Mouse (Mus musculus) stomach, embryonic 15.5 days (tissue): ENCODE measurements at regions not wholly inside any gene's neighbourhood (a gene's known extent, or its start where the extent isn't known, plus 50 kb on each side); places are given as distances from the start of the nearest gene placed in this dataset.

Experiments
- ATAC-seq: fragments of 200-750 bp; cut with Nextera tagmentation; 2 replicates; pipeline ENCODE4 v1.8.0; 2017; ENCODE audit warnings: low read depth, moderate number of reproducible peaks, moderate TSS enrichment; ENCODE audit not compliant: insufficient read depth, low FRiP score
- H3K27ac ChIP-seq: fragments of 300-500 bp; sonication (generic); 2 replicates; pipeline ENCODE4 v1.5.1; 2015; ENCODE audit warnings: mild to moderate bottlenecking, inconsistent platforms
- H3K27me3 ChIP-seq: fragments of 300-500 bp; sonication (generic); replicated peaks from 2 replicates; pipeline ENCODE4 v1.6.1; 2015; ENCODE audit warnings: inconsistent platforms
- H3K36me3 ChIP-seq: fragments of 300-500 bp; sonication (generic); 2 replicates; pipeline ENCODE4 v1.6.1; 2015; ENCODE audit warnings: inconsistent platforms
- H3K4me1 ChIP-seq: fragments of 300-500 bp; sonication (generic); 2 replicates; pipeline ENCODE4 v1.6.1; 2015; ENCODE audit warnings: inconsistent platforms
- H3K4me2 ChIP-seq: fragments of 300-500 bp; sonication (generic); 2 replicates; pipeline ENCODE4 v1.6.1; 2015; ENCODE audit warnings: mild to moderate bottlenecking, inconsistent platforms
- H3K4me3 ChIP-seq: fragments of 300-500 bp; sonication (generic); replicated peaks from 2 replicates; pipeline ENCODE4 v1.5.1; 2015; ENCODE audit warnings: inconsistent platforms
- H3K9ac ChIP-seq: fragments of 300-500 bp; sonication (generic); 2 replicates; pipeline ENCODE4 v1.6.1; 2015; ENCODE audit warnings: inconsistent platforms
- H3K9me3 ChIP-seq: fragments of 300-500 bp; sonication (generic); 2 replicates; pipeline ENCODE4 v1.6.1; 2016; ENCODE audit warnings: inconsistent platforms
- WGBS: fragments of 180-500 bp; shearing (Covaris S2); methylation state at CpG from one replicate; pipeline ENCODE4 v1.1.7; 2015; 5-methylcytosine and 5-hydroxymethylcytosine counted together

GRCm38 (mm10) chr1:128654099-128654862 is 62.2 kb upstream of the Cxcr4 start:
- H3K27me3 ChIP-seq = no peaks in the 10 kb centered on the region

DNA sequence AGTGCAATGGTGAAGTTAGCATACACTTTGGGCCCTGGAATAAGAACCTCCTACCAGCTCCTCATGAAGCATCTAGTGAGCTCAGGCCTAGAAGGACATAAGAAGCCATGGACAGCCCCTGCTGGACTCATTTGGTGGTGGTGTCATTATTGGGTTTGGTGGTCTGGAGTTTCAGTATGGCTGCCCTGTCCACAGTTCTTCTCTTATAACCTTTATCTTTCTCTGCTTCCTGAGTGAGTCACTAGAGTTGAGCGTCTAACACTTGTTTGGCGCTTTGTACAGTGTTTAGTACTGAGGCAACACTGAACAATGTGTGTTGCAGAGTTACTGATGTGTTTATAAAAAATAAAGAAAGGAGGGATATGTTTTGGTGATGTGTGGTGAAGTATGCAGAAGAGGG is 58.5 kb upstream of the Cxcr4 start:
- no peak for ATAC-seq
- H3K27me3 ChIP-seq = no peaks in the 10 kb centered on the region
- H3K27ac ChIP-seq = no peak overlapping the region
- H3K4me2 ChIP-seq = no peak overlapping the region
- H3K4me1 ChIP-seq = peaks cover 7% of the 10 kb centered on the region; the same call in 1 of the 2 replicates
- H3K9ac ChIP-seq = no peak overlapping the region
- H3K4me3 ChIP-seq = no peak overlapping the region
- 88% methylated on average over 2 of the region's 2 CpGs for WGBS
- H3K36me3 ChIP-seq = no peaks in the 10 kb centered on the region
- no peaks in the 10 kb centered on the region for H3K9me3 ChIP-seq

More at GRCm38 (mm10) chr1:128654099-128654862, 62.2 kb upstream of the Cxcr4 start:
- ATAC-seq = peak; percentile 79
- Histone ChIP-seq H3K36me3 (no peaks in the 10 kb centered on the region), H3K4me3 (no peak overlapping the region), H3K9ac (no peak overlapping the region), H3K4me2 (no peak overlapping the region), H3K9me3 (no peaks in the 10 kb centered on the region), H3K4me1 (peaks cover 7% of the 10 kb centered on the region; the same call in 1 of the 2 replicates), H3K27ac (peak overlapping the region; percentile 72)
- WGBS = 42% methylated on average over 5 of the region's 5 CpGs

DNA sequence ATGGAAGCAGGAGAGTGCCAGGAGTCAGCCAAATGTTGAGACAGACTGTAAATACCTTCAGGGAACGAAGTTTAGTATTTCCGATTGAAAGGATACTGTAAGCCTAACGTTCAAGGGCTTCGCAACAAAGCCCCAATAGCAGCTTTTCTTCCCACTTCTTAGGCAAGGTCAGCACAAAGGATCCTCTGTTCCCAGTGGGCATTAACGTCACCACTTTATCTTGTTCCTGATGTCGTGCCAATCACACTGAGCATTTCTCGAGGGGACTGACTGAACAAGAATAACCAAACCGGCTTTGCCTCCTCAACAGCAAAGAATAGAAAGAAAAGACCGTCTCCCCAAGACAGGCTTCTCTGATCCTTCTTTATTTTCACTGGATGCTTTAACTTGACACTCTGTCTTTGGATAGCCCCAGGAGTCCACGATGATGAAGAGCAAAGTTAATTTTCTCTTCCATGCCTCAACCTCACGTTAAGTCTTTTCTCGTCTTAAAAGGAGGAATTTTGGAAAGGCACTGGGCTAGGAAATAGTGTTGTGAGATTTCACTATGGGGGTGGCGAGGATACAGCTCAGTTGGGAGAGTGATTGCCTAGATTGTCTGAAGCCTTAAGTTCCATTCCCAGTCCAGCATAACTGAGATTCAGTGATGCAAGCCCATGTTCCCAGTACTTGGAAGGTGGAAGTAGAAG is 57.5 kb upstream of the Cxcr4 start:
- Histone ChIP-seq H3K36me3 (no peaks in the 10 kb centered on the region), H3K9ac (no peak overlapping the region), H3K27me3 (no peaks in the 10 kb centered on the region), H3K4me2 (no peak overlapping the region), H3K4me1 (0 out of 2 replicates have a peak, but pooled peaks cover 5% of the 10 kb centered on the region), H3K4me3 (no peak overlapping the region), H3K9me3 (no peaks in the 10 kb centered on the region), H3K27ac (peak overlapping the region; percentile 23; the same call in 1 of the 2 replicates)
- no peak; the same call in 1 of the 2 replicates for ATAC-seq
- 60% methylated on average over 13 of the region's 13 CpGs for WGBS

- no peak overlapping the region for H3K9ac ChIP-seq
- H3K36me3 ChIP-seq = no peaks in the 10 kb centered on the region
- no peak overlapping the region for H3K4me2 ChIP-seq
- no peak overlapping the region for H3K4me3 ChIP-seq
- 6% methylated on average over 4 of the region's 4 CpGs for WGBS
- no peaks in the 10 kb centered on the region for H3K9me3 ChIP-seq
- ATAC-seq = no peak
- H3K4me1 ChIP-seq = 0 out of 2 replicates have a peak, but pooled peaks cover 13% of the 10 kb centered on the region
- H3K27ac ChIP-seq = no peak overlapping the region
- no peaks in the 10 kb centered on the region for H3K27me3 ChIP-seq
Measured at GRCm38 (mm10) chr1:128643316-128643776, 51.3 kb upstream of the Cxcr4 start.

- 73% methylated on average over 2 of the region's 2 CpGs for WGBS
- Histone ChIP-seq H3K4me1 (0 out of 2 replicates have a peak, but pooled peaks cover 13% of the 10 kb centered on the region), H3K36me3 (no peaks in the 10 kb centered on the region), H3K27me3 (no peaks in the 10 kb centered on the region), H3K9me3 (no peaks in the 10 kb centered on the region), H3K4me2 (no peak overlapping the region), H3K4me3 (no peak overlapping the region), H3K27ac (no peak overlapping the region), H3K9ac (no peak overlapping the region)
- ATAC-seq = no peak
Measured at GRCm38 (mm10) chr1:128642212-128642611, 50.1 kb upstream of the Cxcr4 start.
